Mouse (Mus musculus) heart, adult 8-10 months (tissue): Measurements from ENCODE around the gene Zfp747. TPM values are rescaled to one million over a fixed set of nuclear protein-coding genes. Genes with fewer than 3 reads are reported as not detected.

Experiments used
- DNase-seq: peaks from one replicate; pipeline ENCODE4 v3.0.0; 2022; ENCODE audit warnings: low spot score
- total RNA-seq, 4 experiments: library from RNA; stranded (reverse); gene quantifications; 2 replicates each; pipeline ENCODE4 v1.2.4; 2022

The Zfp747 gene
- total RNA-seq, 4 experiments from 2014 or later: 3.2 to 4.3 (median 3.7) TPM

- no peak for DNase-seq
These were observed 40.2 kb downstream of the Zfp747 start for GRCm38 (mm10) chr7:127335604-127336003.

DNA sequence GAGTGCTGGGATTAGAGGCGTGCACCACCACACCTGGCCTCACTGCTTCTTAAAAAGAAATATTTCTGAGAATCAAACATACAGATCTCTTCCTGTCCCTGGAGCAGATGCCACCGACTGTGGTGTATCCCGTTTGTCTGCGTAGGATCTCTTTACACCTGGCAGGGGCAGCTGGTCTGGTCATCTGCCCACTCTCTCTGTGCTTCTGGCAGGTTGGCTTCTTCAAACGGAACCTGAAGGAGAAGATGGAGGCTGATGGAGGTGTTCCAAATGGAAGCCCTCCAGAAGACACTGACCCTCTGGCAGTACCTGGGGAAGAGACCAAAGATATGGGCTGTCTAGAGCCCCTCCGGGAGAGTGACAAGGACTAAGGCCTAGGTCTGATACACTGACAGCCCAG lies 42.6 kb downstream of the Zfp747 start:
- no peak for DNase-seq

DNA sequence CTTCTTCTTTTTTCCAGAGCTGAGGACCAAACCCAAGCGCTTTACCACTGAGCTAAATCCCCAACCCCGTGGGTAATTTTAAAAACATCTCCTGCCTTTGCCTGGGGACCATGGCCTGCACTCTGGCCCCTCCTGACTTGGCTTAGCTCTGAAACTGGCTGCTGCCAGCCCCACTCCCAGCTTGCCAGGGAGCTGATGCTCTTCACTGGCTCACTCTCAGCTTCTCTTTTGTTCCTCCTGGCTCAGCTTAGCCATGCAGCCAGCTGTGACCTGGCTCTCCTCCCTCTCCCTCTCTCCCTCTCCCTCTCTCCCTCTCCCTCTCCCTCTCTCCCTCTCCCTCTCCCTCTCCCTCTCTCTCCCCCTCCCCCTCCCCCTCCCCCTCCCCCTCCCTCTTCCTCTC lies 49.2 kb downstream of the Zfp747 start:
- peak; percentile 51 for DNase-seq

DNA sequence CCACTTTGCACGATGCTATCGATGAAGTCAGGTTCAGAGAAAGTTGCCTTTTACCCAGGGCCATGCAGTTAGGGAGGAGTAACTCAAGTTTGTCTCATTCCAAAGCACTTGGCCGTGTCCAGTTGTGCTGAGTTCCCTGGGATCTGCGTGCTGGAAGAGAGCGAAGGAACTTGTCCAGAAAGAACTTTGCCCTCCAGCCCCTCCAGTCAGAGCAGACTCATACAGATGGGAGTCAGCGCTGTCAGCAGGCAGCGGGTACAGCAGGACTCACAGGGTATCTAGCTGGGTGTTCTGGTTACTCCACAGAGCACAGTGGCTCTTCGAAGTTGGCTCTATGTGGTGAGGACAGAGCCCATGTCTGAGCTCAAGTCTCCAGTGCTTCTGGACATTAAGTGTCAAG lies 50.3 kb downstream of the Zfp747 start:
- DNase-seq: no peak

GRCm38 (mm10) chr7:127324944-127325343 lies 50.9 kb downstream of the Zfp747 start:
- DNase-seq: no peak

Other genes with a start within 250 kb of the Zfp747 start
- under 1 TPM; 0.38 to 0.57 (median 0.46) TPM for gene Spn, start 238.2 kb downstream of the Zfp747 start, total RNA-seq
- gene Cd2bp2, start 180.0 kb downstream of the Zfp747 start, total RNA-seq: 10 to 100 TPM; 36.2 to 45.1 (median 40.6) TPM
- gene Tbc1d10b, start 167.6 kb downstream of the Zfp747 start, total RNA-seq: 10 to 100 TPM; 17.4 to 24.4 (median 23.0) TPM
- 10 to 100 TPM in 1 of 4 experiments, 1 to 10 TPM in 3; 6.2 to 14.1 (median 8.2) TPM for gene Mylpf, start 167.2 kb downstream of the Zfp747 start, total RNA-seq
- 1 to 10 TPM; 5.2 to 6.4 (median 5.8) TPM for gene Zfp553, start 143.0 kb downstream of the Zfp747 start, total RNA-seq
- gene Sept1, start 142.9 kb downstream of the Zfp747 start, total RNA-seq: 1 to 10 TPM; 2.1 to 3.9 (median 2.6) TPM
- 10 to 100 TPM; 15.3 to 21.7 (median 17.1) TPM for gene Zfp771, start 131.8 kb downstream of the Zfp747 start, total RNA-seq
- gene Dctpp1, start 115.3 kb downstream of the Zfp747 start, total RNA-seq: 10 to 100 TPM; 40.5 to 45.6 (median 40.9) TPM
- 10 to 100 TPM; 24.2 to 31.6 (median 31.0) TPM for gene Sephs2, start 102.0 kb downstream of the Zfp747 start, total RNA-seq
- gene Itgal, start 79.8 kb downstream of the Zfp747 start, total RNA-seq: 1 to 10 TPM; 1.1 to 2.0 (median 1.6) TPM
- gene Zfp768, start 30.5 kb downstream of the Zfp747 start, total RNA-seq: 10 to 100 TPM; 37.1 to 43.4 (median 41.5) TPM
- gene 9130019O22Rik, start 11.1 kb upstream of the Zfp747 start, total RNA-seq: 1 to 10 TPM; 1.8 to 2.5 (median 2.0) TPM
- gene E430018J23Rik, start 17.6 kb upstream of the Zfp747 start, total RNA-seq: 1 to 10 TPM; 2.9 to 5.1 (median 3.9) TPM
- gene Zfp764, start 30.8 kb upstream of the Zfp747 start, total RNA-seq: 1 to 10 TPM; 2.3 to 4.4 (median 3.2) TPM
- gene Zfp688, start 46.0 kb upstream of the Zfp747 start, total RNA-seq: 1 to 10 TPM; 4.2 to 4.8 (median 4.3) TPM
- gene Zfp689, start 73.1 kb upstream of the Zfp747 start, total RNA-seq: 1 to 10 TPM; 1.2 to 2.1 (median 1.4) TPM
- 10 to 100 TPM; 25.6 to 27.9 (median 27.3) TPM for gene Prr14, start 83.6 kb upstream of the Zfp747 start, total RNA-seq
- 10 to 100 TPM; 27.5 to 36.1 (median 30.5) TPM for gene Fbrs, start 103.1 kb upstream of the Zfp747 start, total RNA-seq
- 10 to 100 TPM; 51.8 to 60.5 (median 55.2) TPM for gene Srcap, start 135.9 kb upstream of the Zfp747 start, total RNA-seq
- 10 to 100 TPM in 2 of 4 experiments, 1 to 10 TPM in 2; 8.8 to 10.9 (median 10.2) TPM for gene Gm42715, start 143.5 kb upstream of the Zfp747 start, total RNA-seq
- gene Tmem265, start 185.3 kb upstream of the Zfp747 start, total RNA-seq: not detected
- gene Phkg2, start 197.3 kb upstream of the Zfp747 start, total RNA-seq: 10 to 100 TPM; 12.1 to 20.9 (median 17.3) TPM
- gene Ccdc189, start 212.5 kb upstream of the Zfp747 start, total RNA-seq: 10 to 100 TPM; 10.1 to 15.2 (median 14.4) TPM
- gene Rnf40, start 212.7 kb upstream of the Zfp747 start, total RNA-seq: 10 to 100 TPM; 38.1 to 42.6 (median 40.3) TPM
- 10 to 100 TPM; 19.9 to 23.4 (median 20.0) TPM for gene Zfp629, start 239.7 kb upstream of the Zfp747 start, total RNA-seq